Mouse (Mus musculus): Measurements from ENCODE around the gene Mphosph9.

The Mphosph9 gene

DNA sequence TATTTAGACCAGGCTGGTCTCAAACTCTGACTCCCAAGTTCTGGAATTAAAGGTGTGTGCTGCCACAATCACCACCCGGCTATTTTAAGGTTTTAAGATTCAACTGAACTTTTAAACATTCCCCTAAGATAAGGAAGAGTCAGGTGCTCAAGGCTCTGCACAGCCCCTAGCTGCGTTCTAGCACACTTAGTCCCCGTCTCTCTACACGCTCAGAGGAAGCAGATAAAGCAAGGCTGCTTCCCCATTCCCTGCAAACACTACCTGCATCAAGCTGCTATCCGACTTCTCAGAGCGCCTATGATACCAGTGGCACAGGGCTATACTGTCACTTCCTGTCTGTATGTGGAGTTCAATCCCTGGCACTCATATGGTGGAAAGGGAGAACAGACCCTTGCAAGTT is 60.1 kb downstream of the Mphosph9 start:
- DNase-seq (ENCODE audit: low spot score in 2 of 2) = no peak

GRCm38 (mm10) chr5:124266821-124267220 is 61.0 kb downstream of the Mphosph9 start:
- DNase-seq (ENCODE audit: low spot score in 2 of 2) = no peak

DNA sequence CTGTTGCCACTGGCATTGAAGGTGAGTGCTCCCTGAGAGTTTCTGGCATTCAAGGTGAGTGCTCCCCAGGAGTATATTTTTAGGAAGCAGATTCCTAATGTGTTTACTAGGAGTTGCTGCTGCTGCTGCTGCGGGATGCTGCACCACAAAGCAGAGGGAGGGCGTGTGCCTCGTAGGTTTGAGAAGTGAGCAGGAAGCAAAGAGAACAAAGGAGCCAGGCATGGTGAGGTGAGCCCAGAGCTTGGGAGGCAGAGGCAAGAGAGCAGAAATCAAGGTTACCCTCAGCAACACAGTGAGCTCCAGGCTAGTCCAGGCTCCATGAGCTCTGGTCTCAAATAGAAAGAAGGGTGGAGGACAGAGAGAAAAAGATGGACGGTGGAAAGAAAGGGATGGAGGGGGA is 64.5 kb downstream of the Mphosph9 start:
- DNase-seq (ENCODE audit: low spot score in 2 of 2) = no peak

GRCm38 (mm10) chr5:124262090-124262489 is 65.7 kb downstream of the Mphosph9 start:
- DNase-seq (ENCODE audit: low spot score in 2 of 2) = no peak

DNA sequence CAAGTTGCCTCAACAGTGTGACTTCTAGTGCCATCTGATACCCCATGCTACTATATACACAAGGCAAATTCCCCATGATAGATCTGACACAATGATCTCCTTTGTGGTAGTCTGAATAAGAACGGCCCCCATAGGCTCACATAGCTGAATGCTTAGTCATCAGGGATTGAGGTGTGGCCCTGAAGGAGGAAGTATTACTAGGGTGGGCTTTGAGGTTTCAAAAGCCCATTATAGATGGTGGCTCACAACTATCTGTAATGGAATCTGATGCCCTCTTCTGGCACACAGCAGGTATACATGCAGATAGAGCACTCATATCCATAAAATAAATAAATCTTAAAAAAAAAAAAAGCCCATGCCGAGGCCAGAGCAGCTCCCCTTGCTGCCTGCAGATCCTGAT is 68.6 kb downstream of the Mphosph9 start:
- DNase-seq (ENCODE audit: low spot score in 2 of 2) = no peak

GRCm38 (mm10) chr5:124258026-124258425 is 69.7 kb downstream of the Mphosph9 start:
- no peak for DNase-seq (ENCODE audit: low spot score in 2 of 2)

DNA sequence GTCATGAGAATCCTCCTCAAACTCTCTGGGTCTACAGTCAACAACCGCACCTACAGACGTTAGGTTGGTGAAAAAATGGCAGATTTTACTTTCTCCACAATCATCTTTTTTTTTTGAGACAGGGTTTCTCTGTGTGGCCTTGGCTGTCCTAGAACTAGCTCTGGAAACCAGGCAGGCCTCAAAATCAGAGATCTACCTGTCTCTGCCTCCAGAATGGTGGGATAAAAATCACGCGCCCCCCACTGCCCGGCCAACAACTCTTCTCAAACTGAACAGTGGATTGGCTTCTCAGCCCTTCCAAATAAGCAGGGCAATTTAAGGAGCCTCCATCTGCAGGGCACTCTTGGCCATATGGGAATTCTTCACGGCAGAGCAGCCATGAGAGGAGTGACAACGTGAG is 72.6 kb downstream of the Mphosph9 start:
- no peak for DNase-seq (ENCODE audit: low spot score in 2 of 2)

GRCm38 (mm10) chr5:124253555-124253954 is 74.2 kb downstream of the Mphosph9 start:
- no peak for DNase-seq (ENCODE audit: low spot score in 2 of 2)

DNA sequence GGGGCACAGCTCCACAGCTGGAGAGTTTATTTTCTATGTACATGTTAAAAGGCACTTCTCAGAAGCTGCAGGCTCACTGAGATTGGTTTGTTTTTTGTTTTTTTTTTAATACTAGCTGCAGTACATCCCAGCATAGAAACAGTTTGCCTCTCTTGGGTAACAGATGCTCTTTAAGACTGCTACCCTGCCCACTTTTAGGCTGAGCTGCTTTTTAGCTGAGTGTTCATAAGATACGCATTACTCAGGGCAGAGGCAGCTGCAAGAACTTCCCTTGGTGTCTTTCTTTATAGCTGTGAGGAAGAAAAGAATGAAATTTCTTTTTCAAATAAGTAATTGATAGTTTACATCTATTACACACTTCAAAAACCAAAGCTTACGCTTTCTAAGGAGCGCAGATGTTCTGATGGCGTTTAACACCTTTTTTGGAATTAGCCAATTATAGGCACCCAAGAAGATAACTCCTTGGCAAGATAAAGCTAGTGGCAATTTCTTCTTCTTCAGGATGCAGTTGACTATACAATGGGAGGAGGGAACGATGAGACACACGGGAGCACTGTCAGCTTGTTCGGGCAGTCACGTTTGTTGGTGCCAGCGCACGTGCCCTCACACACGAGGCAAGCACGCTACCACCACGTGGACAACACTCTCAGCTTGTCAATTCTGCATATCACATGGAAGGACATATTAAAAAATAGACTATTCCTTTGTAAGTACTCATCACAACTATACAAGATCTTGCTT is 75.0 kb downstream of the Mphosph9 start:
- no peak for DNase-seq (ENCODE audit: low spot score in 2 of 2)

- no peak for DNase-seq (ENCODE audit: low spot score in 2 of 2)
Observed at GRCm38 (mm10) chr5:124251070-124251469, 76.7 kb downstream of the Mphosph9 start.

DNA sequence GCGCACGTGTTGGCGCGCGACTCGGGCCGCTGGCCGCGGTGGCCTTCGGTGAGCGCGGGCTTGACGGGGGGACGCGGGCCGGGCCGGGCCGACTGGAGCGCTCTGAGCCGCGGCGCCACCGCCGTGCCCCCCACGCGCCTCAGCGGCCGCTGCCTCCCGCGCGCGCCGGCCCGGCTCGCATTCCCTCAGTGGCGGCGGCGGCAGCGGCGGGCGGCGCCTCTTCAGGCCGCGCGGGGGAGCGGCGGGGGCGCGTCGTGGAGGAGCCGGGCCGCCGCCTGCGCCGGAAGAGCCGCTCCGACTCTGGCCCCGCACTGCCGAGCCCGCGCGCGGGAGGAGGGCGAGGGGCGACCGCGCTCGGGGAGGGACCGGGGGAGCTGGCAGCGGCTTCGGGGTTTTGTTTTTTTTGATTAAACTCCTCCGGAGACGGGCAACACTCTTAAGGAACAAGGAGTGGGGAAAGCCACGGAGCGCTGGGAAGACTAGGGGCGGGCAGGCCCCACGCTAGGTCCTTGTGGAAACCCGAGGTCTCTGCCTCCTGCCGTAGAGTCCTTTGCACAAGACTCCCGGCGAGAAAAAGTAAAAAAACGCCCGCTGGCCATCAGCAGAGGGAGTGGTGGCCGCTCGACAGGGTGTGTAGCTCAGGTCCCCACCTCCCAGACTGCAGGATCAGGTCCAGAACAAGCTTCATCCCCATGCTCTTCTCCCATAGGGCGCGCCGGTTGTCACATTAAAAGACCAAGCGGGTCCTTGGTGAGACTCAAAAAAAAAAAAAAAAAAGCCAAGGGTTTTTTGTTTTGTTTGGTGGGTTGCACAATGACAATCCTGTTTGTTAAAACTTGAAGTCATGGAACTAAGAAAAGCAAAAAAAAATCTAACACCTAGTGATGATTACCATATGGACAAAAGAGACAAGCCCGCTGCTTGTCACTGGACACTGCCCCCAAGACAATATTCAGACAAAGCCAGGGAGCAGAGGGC is 77.9 kb downstream of the Mphosph9 start, which contains the start of gene Pitpnm2:
TSS of gene Pitpnm2 (minus strand) at position 147 of the 978 bp plus-strand sequence.
- DNase-seq (ENCODE audit: low spot score in 2 of 2) = no peak

DNA sequence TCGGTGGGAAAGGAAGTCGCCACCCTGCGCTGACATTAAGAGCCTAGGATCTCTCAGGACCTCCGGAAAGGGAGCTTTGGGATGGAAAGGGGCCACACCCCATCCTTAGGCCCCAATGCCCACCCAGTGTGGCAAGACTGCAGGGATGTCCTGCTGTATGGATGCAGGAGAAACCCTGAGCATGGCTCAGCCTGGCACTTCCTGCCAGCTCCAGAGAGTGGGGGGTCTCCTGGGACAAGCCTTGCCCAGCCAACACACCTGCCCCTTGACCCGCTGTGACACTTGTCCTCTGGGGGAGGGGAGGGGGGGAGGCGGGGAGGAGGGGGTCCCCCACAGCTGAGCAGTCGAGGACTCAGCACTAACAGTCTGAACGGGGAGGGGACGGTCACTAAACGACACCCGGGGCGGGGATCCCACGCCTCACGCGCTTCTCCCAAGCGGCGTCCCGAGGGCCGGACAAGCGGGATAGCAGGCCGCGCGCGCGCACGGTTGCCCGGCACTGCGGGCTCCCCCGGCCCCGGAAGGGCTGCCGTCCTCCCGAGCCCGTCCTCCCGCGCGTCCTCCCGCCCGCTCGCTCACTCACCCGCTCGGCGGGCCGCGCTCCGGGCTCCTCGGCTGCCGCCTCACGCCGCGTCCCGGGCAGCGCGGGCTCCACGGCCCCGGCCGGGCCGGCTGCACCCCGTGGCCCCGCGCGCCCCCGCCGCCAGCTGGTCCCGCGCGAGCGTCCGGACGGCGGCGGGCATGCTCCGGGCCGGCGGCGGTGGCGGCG is 78.7 kb downstream of the Mphosph9 start:
- peak in 1 of 2 experiments; percentile 62 for DNase-seq (ENCODE audit: low spot score in 2 of 2)

DNA sequence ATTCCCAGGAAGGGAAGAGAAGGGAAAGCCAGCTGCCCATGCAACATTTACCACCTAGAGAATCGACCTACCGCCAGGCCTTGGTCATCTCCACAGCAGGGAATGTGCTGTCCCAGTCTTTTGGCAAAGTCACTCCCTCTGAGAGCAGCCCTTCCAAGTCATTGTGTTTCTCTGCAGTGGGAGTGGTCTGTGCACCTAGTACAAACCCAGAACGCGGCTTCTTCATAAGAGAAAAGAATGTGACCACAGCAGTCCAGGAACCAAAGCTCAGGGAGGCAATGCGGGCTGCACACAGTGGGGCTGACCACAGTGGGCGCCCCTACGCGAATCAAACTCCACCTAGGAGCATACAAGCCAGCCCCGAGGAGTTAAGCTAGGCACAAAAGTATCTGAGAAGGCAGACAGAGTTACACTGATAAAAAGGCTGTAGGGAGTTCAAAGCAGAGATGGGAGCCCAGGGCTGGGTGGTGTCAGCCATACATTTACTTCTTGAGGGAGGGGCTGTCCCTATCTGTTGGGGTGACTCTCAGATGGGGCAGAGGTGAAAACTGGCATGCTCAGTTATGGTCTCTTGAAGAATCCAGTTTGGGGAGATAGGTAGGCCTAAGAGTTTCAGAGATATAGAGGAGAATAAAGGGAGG is 79.7 kb downstream of the Mphosph9 start:
- no peak for DNase-seq (ENCODE audit: low spot score in 2 of 2)

DNA sequence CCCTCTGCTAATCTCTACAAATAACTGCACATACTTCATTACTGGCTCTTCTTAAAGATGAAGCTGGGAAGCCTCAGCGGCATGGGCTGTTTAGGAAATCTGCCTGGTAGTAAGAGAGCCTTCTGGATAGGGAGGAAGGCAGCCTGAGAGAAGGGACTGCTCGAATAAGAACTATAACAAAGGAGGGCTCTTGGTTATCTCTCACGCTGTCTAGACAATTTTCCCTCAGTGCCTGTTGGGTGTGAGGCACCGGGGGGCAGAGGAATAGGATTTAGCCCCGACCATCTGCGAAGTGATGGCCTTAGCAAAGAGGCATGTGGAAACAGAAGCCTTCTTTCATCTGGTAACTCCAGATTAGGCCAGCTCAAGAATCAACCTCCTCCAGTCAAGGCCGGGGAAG is 80.5 kb downstream of the Mphosph9 start:
- DNase-seq (ENCODE audit: low spot score in 2 of 2) = no peak

DNA sequence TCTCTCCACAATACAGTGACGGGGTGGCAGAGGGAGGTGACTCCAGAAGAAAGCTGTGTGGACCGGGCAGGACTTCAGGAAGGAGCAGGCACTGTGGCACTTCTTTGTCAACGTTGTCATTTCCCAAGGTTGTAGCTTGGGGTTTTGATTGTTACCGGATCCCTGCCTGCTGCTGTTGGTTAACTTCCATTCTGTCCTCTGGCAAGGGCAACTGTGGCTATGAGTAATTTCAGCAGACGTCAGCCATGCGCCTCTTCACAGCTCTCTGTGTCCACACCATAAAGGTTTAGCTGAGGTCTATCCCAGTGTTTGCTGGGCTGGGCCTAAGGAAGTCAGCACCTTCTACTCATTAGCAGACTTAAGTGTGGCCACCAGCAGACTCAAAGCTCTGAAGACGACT is 82.9 kb downstream of the Mphosph9 start:
- DNase-seq (ENCODE audit: low spot score in 2 of 2) = no peak

DNA sequence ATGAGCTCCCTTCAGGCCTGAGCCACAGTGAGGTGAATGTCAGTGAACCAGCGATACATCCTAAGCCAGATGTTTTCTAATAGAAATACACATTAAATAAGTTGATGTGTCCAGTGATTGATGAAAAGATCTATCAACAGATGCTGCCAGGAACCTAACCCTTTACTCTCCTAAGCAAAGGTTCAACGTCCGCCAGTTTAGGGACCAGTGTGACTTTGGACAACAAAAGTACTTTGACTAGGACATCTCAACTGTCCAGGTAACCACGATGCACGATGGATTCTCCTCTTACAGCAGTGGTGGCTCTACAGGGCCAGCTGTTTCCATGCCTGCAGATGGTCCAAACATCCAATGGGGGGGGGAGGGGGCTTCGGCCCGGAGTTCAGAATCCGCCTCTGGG is 83.3 kb downstream of the Mphosph9 start:
- DNase-seq (ENCODE audit: low spot score in 2 of 2) = no peak

DNA sequence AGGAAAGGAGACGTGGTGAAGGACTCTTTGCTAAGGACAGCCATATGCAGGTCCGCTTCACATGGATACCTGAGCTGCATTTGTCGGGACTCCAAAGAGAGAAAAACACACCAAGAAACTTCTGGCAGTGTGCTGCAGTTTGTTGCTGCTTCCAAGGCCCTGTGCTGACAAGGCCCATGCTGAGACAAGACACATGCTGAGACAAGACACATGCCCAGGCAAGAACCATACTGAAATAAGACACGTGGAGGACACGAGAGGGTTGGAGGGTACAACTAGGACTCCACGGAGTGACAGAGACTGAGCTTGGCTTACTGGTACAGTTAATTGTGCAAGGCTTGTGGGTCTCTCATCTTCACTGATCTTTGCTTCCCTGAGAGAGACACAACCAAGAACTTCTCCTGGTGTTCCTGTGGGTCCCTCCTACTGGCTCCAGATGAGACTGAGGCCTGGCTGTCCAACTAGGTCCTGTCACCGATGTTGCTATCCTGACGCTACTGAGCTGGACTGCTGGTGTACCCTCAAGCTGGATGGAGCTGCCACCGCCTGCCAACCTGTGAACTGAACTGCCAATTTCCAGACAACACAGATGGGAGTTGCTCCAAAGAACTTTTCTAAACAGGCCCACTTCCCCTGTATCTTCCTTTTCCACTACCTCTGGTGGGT is 84.4 kb downstream of the Mphosph9 start:
- DNase-seq (ENCODE audit: low spot score in 2 of 2) = no peak

GRCm38 (mm10) chr5:124241686-124242444 is 85.9 kb downstream of the Mphosph9 start:
- DNase-seq (ENCODE audit: low spot score in 2 of 2) = no peak

- no peak for DNase-seq (ENCODE audit: low spot score in 2 of 2)
Observed at GRCm38 (mm10) chr5:124240841-124241685, 86.7 kb downstream of the Mphosph9 start.
